Mouse (Mus musculus) left cerebral cortex, adult 2 months (tissue): Measurements from ENCODE around the gene Wbp1. TPM values are rescaled to one million over a fixed set of nuclear protein-coding genes. Genes with fewer than 3 reads are reported as not detected.
"Not testable (repeated sequence)": the region's sequence is repeated elsewhere in the genome, so short reads cannot be mapped to it uniquely, and the experiment has no call there.

ENCODE experiments used
- DNase-seq, 2 experiments: peaks; one replicate each; pipeline ENCODE4 v3.0.0; 2021 to 2022; ENCODE audit warnings: low spot score in 2 of 2, mixed read lengths in 1 of 2; ENCODE audit errors: extremely low spot score in 1 of 2
- H3K27ac ChIP-seq: fragments of 200-600 bp; 2 replicates; pipeline ENCODE4 v1.8.1; 2022
- H3K4me3 ChIP-seq: fragments of 200-600 bp; 2 replicates; pipeline ENCODE4 v1.8.1; 2022
- CTCF ChIP-seq: fragments of 200-600 bp; IDR thresholded peaks from 2 replicates; pipeline ENCODE4 v1.8.1; 2022; ENCODE audit warnings: antibody characterized with exemption, mild to moderate bottlenecking, moderate library complexity
- intact Hi-C: fragments of 180-260 bp; cut with DNase I; formaldehyde crosslinking; loops from one replicate; pipeline ENCODE4 v1.15.1; 2025
- long read RNA-seq, 2 experiments: library from polyadenylated mRNA; stranded (forward); transcript quantifications; one replicate each; pipeline ENCODE4 v2.0.0; 2021; ENCODE audit warnings: borderline mapping rate in 2 of 2
- total RNA-seq, 2 experiments: library from RNA; stranded (reverse); gene quantifications; 2 replicates each; pipeline ENCODE4 v1.2.3; 2021

Wbp1 gene
- 10 to 100 TPM; 42.4 to 42.5 TPM for total RNA-seq
- long read RNA-seq, experiment 1, transcript Wbp1-201 (5 exons, 1,419 nt): major isoform, 11 of 25 reads
- long read RNA-seq, experiment 1, partial matches to known transcripts: 3 of 25 reads
- long read RNA-seq, experiment 1, other reads (novel, unspliced or antisense): 9 of 25 reads
- long read RNA-seq, experiment 2, transcript Wbp1-201 (5 exons, 1,419 nt): major isoform, 5 of 22 reads
- long read RNA-seq, experiment 2, partial matches to known transcripts: 6 of 22 reads
- long read RNA-seq, experiment 2, other reads (novel, unspliced or antisense): 9 of 22 reads

- TF ChIP-seq CTCF: no peak; the same call in 1 of the 2 replicates
- Histone ChIP-seq H3K4me3 (peak within 1 kb of the TSS; percentile 62), H3K27ac (peak within 1 kb of the TSS; percentile 82)
- intact Hi-C loops: no loop called here
- peak; percentile 88 to 94 for DNase-seq
Measured at GRCm38 (mm10) chr6:83120930-83121862, at the start of gene Wbp1. Wbp1 (minus strand) TSS chr6:83121559.

GRCm38 (mm10) chr6:83171063-83171462 lies 49.7 kb upstream of the Wbp1 start:
- intact Hi-C loops: loop anchor here (1.0 kb wide), 1 partner anchor 8 kb away; no protein-coding TSS in a partner anchor
- no peak for DNase-seq
- TF ChIP-seq CTCF: no peak
- Histone ChIP-seq H3K27ac (peak overlapping the region; percentile 85), H3K4me3 (peak overlapping the region; percentile 61)

- Histone ChIP-seq H3K27ac (no peak overlapping the region), H3K4me3 (no peak overlapping the region)
- DNase-seq: no peak
- TF ChIP-seq CTCF: no peak
- intact Hi-C loops: loop anchor here (5.0 kb wide), 1 partner anchor 97 kb away; no protein-coding TSS in a partner anchor
Measured at GRCm38 (mm10) chr6:83169872-83170271, 48.5 kb upstream of the Wbp1 start.

- Histone ChIP-seq H3K4me3 (peak overlapping the region; percentile 82), H3K27ac (peak overlapping the region; percentile 98)
- peak; percentile 28 for TF ChIP-seq CTCF
- DNase-seq: no peak
- intact Hi-C loops: loop anchor here (5.0 kb wide), 1 partner anchor 101 kb away; no protein-coding TSS in a partner anchor
Measured at GRCm38 (mm10) chr6:83166243-83166630, 44.9 kb upstream of the Wbp1 start.

GRCm38 (mm10) chr6:83165607-83166242 lies 44.4 kb upstream of the Wbp1 start, which contains the start of gene Dctn1:
Dctn1 (plus strand) TSS chr6:83165920.
- peak; percentile 88 for TF ChIP-seq CTCF
- peak within 1 kb of the TSS; percentile 98 for H3K27ac ChIP-seq
- intact Hi-C loops: loop anchor here (2.0 to 5.0 kb wide), 2 partner anchors 49 to 102 kb away; no protein-coding TSS in a partner anchor
- DNase-seq: peak; percentile 92
- H3K4me3 ChIP-seq: peak within 1 kb of the TSS; percentile 82

- TF ChIP-seq CTCF: no peak
- H3K27ac ChIP-seq: peak overlapping the region; percentile 98
- no peak for DNase-seq
- intact Hi-C loops: loop anchor here (2.0 to 5.0 kb wide), 2 partner anchors 50 to 102 kb away; no protein-coding TSS in a partner anchor
- peak overlapping the region; percentile 82 for H3K4me3 ChIP-seq
Measured at GRCm38 (mm10) chr6:83165026-83165606, 43.8 kb upstream of the Wbp1 start.

- peak; percentile 70 for TF ChIP-seq CTCF
- Histone ChIP-seq H3K27ac (no peak overlapping the region), H3K4me3 (peak overlapping the region; percentile 18; the same call in 1 of the 2 replicates)
- peak; percentile 52 to 58 for DNase-seq
- intact Hi-C loops: no loop called here
Measured at GRCm38 (mm10) chr6:83162701-83163100, 41.3 kb upstream of the Wbp1 start.

- intact Hi-C loops: no loop called here
- no peak for DNase-seq
- no peak for TF ChIP-seq CTCF
- H3K27ac ChIP-seq: no peak overlapping the region
- peak overlapping the region; percentile 18 for H3K4me3 ChIP-seq
Measured at GRCm38 (mm10) chr6:83161921-83162641, 40.7 kb upstream of the Wbp1 start.

GRCm38 (mm10) chr6:83161442-83161841 lies 40.1 kb upstream of the Wbp1 start:
- intact Hi-C loops: no loop called here
- Histone ChIP-seq H3K27ac (no peak overlapping the region), H3K4me3 (no peak overlapping the region)
- DNase-seq: no peak
- TF ChIP-seq CTCF: no peak

- DNase-seq, intact Hi-C loops, H3K4me3 ChIP-seq, H3K27ac ChIP-seq: not testable (repeated sequence)
- peak; percentile 52 for TF ChIP-seq CTCF
Measured at GRCm38 (mm10) chr6:83159456-83159855, 38.1 kb upstream of the Wbp1 start.
